ENCODE assay signal across 17 mouse cellular contexts in the genomic region with DNA sequence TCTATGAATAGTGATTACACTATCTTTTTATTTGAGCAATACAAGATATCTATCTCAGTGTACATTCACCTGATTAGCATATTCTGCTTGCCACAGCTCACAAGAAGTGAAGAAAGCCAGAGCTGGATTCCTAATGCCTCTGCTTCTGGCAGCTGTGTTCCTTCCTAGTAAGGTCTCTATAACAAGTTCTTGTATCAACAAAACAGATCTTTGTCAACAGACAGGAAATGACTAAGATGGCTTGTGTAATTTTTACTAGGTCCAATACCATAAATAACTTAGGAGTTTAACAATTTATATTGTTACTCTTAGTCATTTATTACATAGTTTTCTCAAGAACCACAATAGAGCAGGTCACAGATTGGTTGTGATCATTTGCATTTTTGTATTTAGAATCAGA.
"Had no signal": no experiment of that assay in that cellular context is flagged by ENCODE, and none has a peak within 500 bp of the region (broad histone marks: within the 10 kb centered on the region; RNA-seq: fewer than 3 reads in every experiment).

No protein-coding gene starts in this region.

- ATAC-seq: midbrain, embryonic 16.5 days had no signal

- H3K27me3 ChIP-seq: midbrain, embryonic 12.5 days; neural tube, embryonic 13.5 days; neural tube, embryonic 15.5 days had no signal

- DNase-seq: lung, adult 18-20 months; lung, embryonic 14.5 days; lung, postnatal 10 days; lung, postnatal 4 days; midbrain, embryonic 14.5 days; retina, postnatal 1 day; right cerebral cortex, adult 18-20 months; right cerebral cortex, postnatal 25 days; right cerebral cortex, postnatal 4 days; spleen, adult 18-20 months; thymus, adult 18-20 months; thymus, postnatal 25 days; thymus, postnatal 4 days had no signal
